Mouse (Mus musculus): ENCODE data around the gene Slc20a1.

DNA sequence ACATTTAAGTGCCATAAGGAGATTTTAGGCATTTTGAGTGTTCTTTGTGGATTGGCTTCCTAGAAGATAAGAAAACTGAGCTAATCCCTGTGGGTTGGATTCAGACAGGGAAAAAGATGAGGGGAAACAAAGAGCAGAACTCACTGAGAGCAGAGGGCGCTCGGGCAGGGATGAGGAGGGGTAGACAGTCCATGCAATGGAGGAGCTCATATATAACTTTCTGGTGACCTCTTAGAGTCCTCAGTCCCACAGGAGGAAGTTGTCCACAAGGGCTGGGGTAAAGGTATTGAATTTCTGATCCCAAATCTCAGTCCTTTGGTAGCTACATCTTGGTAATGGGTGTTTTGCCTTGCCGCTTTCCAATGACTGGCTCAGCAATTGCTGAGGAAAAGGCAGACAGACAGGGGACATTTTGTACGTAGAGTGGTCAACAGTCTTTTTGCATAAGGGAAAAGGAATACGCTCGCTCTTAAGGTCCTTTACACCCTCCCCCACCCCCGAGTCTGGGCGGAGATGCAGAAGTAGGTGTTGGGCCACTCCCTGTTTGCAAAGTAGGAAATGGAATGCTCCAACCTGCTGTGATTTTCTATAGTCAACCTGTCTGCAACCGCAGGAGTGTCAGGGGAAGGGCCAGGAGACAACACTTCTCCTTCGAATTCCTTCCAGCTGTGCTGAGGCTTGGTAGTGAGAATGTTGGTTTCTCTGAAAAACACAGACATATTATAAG lies 20.2 kb upstream of the Slc20a1 start:
- TF ChIP-seq ZC3H11A (IDR thresholded peaks at IDR 0.05; ENCODE audit: borderline replicate concordance, low read depth, low read length) (no peak), CHD2 (IDR thresholded peaks at IDR 0.05; ENCODE audit: low read depth, low read length) (peak; percentile 64; the same call in 1 of the 2 replicates), MAFK (IDR thresholded peaks at IDR 0.05; ENCODE audit: insufficient read depth, low read depth, low read length) (no peak)

Measured in ES-E14 (cell line).